Mouse (Mus musculus) heart, embryonic 11.5 days (tissue): ENCODE results near the gene Hmgn3. TPM values are rescaled to one million over a fixed set of nuclear protein-coding genes. Genes with fewer than 3 reads are reported as not detected.
A peak's percentile ranks its signal among the peaks of the same experiment; 100 is the strongest.
"Not testable (repeated sequence)": the region's sequence is repeated elsewhere in the genome, so short reads cannot be mapped to it uniquely, and the experiment has no call there.

Experiments
- ATAC-seq: fragments of 200-750 bp; cut with Nextera tagmentation; replicated peaks from 2 replicates; pipeline ENCODE4 v1.8.0; 2017; ENCODE audit warnings: moderate library complexity; ENCODE audit not compliant: insufficient number of reproducible peaks, low FRiP score, low TSS enrichment
- H3K27ac ChIP-seq: fragments of 300-500 bp; sonication (generic); 2 replicates; pipeline ENCODE4 v1.5.1; 2014; ENCODE audit warnings: mild to moderate bottlenecking, low read depth, low read length
- H3K27me3 ChIP-seq: fragments of 300-500 bp; sonication (generic); 2 replicates; pipeline ENCODE4 v1.6.1; 2014; ENCODE audit warnings: mild to moderate bottlenecking, low read length, mixed read lengths; ENCODE audit not compliant: control insufficient read depth, insufficient read depth
- H3K36me3 ChIP-seq: fragments of 300-500 bp; sonication (generic); 2 replicates; pipeline ENCODE4 v1.6.1; 2014; ENCODE audit warnings: mild to moderate bottlenecking, low read length, moderate library complexity, mixed read lengths; ENCODE audit not compliant: control insufficient read depth, insufficient read depth
- H3K4me1 ChIP-seq: fragments of 300-500 bp; sonication (generic); 2 replicates; pipeline ENCODE4 v1.6.1; 2014; ENCODE audit warnings: low read length; ENCODE audit not compliant: control insufficient read depth, insufficient read depth
- H3K4me2 ChIP-seq: fragments of 300-500 bp; sonication (generic); 2 replicates; pipeline ENCODE4 v1.6.1; 2014; ENCODE audit warnings: mild to moderate bottlenecking, moderate library complexity
- H3K4me3 ChIP-seq: fragments of 300-500 bp; sonication (generic); 2 replicates; pipeline ENCODE4 v1.5.1; 2014; ENCODE audit warnings: low read depth, low read length
- H3K9ac ChIP-seq: fragments of 300-500 bp; sonication (generic); 2 replicates; pipeline ENCODE4 v1.6.1; 2014; ENCODE audit warnings: mild to moderate bottlenecking, low read depth, low read length, moderate library complexity
- H3K9me3 ChIP-seq: fragments of 300-500 bp; sonication (generic); replicated peaks from 2 replicates; pipeline ENCODE4 v1.6.1; 2016; ENCODE audit warnings: low read length; ENCODE audit not compliant: control insufficient read depth
- WGBS: fragments of 180-500 bp; shearing (Covaris S2); extraction: QIAGEN DNeasy Blood & Tissue Kit; methylation state at CpG from one replicate; pipeline ENCODE4 v1.1.7; 2014; ENCODE audit not compliant: insufficient replicate concordance; 5-methylcytosine and 5-hydroxymethylcytosine counted together
- polyA plus RNA-seq: library from polyadenylated mRNA; unstranded; fragments of >200 nt; fragmentation: Nextera tagmentation; extraction: Ambion mirVana; gene quantifications from 2 replicates; pipeline ENCODE4 v1.2.1, GENCODE M21; 2014

Gene Hmgn3
- polyA plus RNA-seq: 112 and 115 TPM in 2 replicates

DNA sequence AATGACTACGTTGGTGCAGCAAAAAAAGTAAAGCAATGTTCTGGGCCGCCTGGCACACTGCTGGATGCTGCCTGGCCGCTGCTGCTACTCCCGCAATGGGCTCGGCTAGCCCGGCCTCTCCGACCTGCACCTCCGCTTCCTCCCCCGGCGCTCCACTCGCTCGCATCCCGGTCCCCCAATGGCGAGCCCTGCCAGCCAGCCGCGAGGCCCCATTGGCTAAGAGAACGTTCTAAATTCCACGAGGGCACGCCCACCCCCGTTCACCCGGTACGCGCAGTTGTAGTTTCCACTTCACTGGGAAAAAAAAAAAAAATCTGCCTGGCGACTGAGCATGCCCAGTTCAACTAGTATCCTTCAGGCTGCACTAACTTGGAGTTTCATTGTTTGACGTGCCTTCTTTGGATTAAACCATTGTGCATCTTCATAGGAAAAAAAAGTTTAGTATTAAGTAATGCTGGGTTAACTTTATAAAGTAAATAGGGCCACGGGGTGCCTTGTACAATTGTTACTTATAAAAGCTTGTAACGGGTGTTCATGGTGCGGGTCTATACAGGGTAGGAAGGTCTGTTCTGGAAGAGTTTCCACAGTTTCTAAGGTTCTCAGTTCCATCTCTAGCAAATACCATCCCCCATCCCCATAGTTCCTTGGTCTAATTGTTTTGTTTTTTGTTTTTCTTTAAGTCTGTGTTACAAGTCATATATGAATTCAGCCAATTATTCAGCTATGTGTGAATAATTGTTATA lies at the start of gene Hmgn3:
Gene Hmgn3 (minus strand): TSS at position 240 of the 743 bp plus-strand sequence.
- H3K9ac ChIP-seq: peak within 1 kb of the TSS; percentile 78
- H3K4me1 ChIP-seq: 0 out of 2 replicates have a peak, but pooled peaks cover 2% of the 10 kb centered on the region
- ATAC-seq: peak; percentile 91
- no peaks in the 10 kb centered on the region for H3K9me3 ChIP-seq
- WGBS: 10% methylated on average over 28 of the region's 28 CpGs
- H3K4me2 ChIP-seq: peak within 1 kb of the TSS; percentile 92
- H3K27me3 ChIP-seq: no peaks in the 10 kb centered on the region
- H3K27ac ChIP-seq: peak within 1 kb of the TSS; percentile 50; the same call in 1 of the 2 replicates
- peak within 1 kb of the TSS; percentile 74 for H3K4me3 ChIP-seq
- H3K36me3 ChIP-seq: no peaks in the 10 kb centered on the region

GRCm38 (mm10) chr9:83195765-83196164 lies 49.3 kb upstream of the Hmgn3 start:
- no peak overlapping the region for H3K9ac ChIP-seq
- no peaks in the 10 kb centered on the region for H3K9me3 ChIP-seq
- no peak overlapping the region for H3K4me3 ChIP-seq
- ATAC-seq: no peak
- H3K4me2 ChIP-seq: no peak overlapping the region
- WGBS: 67% methylated on average over 10 of the region's 10 CpGs
- H3K27ac ChIP-seq: no peak overlapping the region
- no peaks in the 10 kb centered on the region for H3K27me3 ChIP-seq
- H3K36me3 ChIP-seq: no peaks in the 10 kb centered on the region
- H3K4me1 ChIP-seq: no peaks in the 10 kb centered on the region

DNA sequence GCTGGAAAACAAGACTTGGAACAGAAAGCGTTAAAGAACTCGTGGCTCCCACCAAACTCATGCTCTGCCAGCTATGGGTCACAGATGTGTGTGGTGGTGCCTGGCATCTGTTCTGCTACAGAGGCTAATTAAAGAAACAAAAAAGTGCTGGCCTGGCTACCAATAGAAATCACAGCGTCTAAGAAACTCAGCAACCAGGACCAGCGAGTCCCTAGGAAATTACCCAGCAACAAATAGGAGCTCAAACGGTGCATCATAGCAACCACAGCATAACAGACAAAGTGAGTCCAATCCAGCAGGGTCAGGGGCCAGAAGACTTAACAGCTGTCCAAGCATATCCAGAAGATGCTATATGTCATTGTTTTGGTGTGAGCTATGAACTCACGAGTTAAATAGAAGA lies 48.5 kb upstream of the Hmgn3 start:
- H3K36me3 ChIP-seq: no peaks in the 10 kb centered on the region
- H3K4me3 ChIP-seq: no peak overlapping the region
- H3K27me3 ChIP-seq: no peaks in the 10 kb centered on the region
- WGBS: 79% methylated on average over 6 of the region's 6 CpGs
- no peak overlapping the region for H3K9ac ChIP-seq
- ATAC-seq: no peak
- H3K9me3 ChIP-seq: no peaks in the 10 kb centered on the region
- no peak overlapping the region for H3K27ac ChIP-seq
- no peaks in the 10 kb centered on the region for H3K4me1 ChIP-seq
- H3K4me2 ChIP-seq: no peak overlapping the region

DNA sequence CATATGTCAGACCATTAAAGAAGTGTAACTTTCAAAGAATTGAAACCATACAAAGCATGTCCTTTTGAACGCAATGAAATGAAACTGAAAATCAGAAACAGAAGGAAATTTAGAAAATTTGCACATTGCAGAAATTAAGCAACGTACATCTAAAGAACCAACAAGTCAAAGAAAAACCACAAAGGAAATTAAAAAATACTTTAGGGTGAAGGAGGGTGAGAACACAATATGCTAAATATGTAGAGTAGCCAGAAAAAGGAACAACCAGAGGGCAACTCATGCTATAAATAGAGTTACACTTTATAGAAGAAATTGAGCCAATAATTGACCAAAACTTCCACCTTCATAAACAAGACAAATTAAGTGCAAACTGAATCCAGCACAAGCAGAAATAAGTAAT lies 41.3 kb upstream of the Hmgn3 start:
- no peak overlapping the region for H3K9ac ChIP-seq
- no peaks in the 10 kb centered on the region for H3K36me3 ChIP-seq
- H3K4me1 ChIP-seq: no peaks in the 10 kb centered on the region
- H3K27me3 ChIP-seq: no peaks in the 10 kb centered on the region
- H3K4me3 ChIP-seq: no peak overlapping the region
- no peak for ATAC-seq
- no peaks in the 10 kb centered on the region for H3K9me3 ChIP-seq
- H3K4me2 ChIP-seq: no peak overlapping the region
- WGBS: 81% methylated on average over 2 of the region's 2 CpGs
- no peak overlapping the region for H3K27ac ChIP-seq

DNA sequence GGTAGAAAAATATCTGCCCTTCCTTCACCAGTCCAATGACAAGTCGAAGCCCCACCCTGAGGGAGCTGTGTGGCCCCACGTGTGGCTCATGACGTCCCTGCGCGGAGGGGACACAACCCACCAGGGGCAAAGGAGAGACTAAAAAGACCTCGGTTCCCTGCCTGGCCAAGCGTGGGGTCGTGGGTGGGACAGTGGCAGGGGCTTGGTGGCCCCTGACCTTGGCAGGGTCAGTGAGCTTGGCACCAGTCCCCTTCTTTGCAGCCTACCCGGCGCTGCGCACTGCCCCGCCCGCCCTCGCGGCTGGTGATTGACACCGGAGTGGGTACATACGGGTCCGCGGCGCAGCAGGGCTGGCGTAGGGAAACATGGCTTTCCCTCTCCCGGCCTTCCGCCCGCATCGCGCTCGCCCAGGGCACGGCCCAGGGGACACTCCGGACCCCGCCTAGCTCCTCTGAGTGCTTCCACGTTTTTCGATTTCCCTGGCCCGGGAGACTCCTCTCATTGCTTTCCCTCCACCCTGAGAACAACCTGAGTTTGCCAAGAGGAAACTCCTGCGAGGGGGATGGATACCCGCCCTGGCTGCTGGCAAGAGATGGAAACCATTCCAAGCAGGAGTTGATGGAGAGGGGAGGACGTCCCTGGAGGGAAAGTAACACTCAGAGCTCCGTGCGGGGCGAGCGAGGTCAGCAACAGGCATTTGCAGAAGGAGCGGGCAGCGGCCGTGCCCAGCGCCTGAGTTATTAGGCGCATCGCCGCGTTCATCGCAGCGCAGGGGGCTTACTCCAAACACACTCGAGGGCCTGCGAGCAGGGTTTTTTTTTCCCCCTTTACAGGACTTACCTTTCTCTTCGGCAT lies 667 bp downstream of the Hmgn3 start:
- peak overlapping the region; percentile 50; the same call in 1 of the 2 replicates for H3K27ac ChIP-seq
- no peaks in the 10 kb centered on the region for H3K36me3 ChIP-seq
- ATAC-seq: peak; percentile 77
- H3K4me3 ChIP-seq: peak overlapping the region; percentile 74
- H3K4me2 ChIP-seq: peak overlapping the region; percentile 92
- WGBS: 5% methylated on average over 53 of the region's 53 CpGs
- peaks cover 3% of the 10 kb centered on the region; the same call in 1 of the 2 replicates for H3K9me3 ChIP-seq
- H3K9ac ChIP-seq: peak overlapping the region; percentile 78
- 0 out of 2 replicates have a peak, but pooled peaks cover 2% of the 10 kb centered on the region for H3K4me1 ChIP-seq
- no peaks in the 10 kb centered on the region for H3K27me3 ChIP-seq

GRCm38 (mm10) chr9:83129831-83130230 lies 16.7 kb downstream of the Hmgn3 start:
- Histone ChIP-seq H3K4me1 (no peaks in the 10 kb centered on the region), H3K27me3 (no peaks in the 10 kb centered on the region), H3K27ac (no peak overlapping the region), H3K9ac (no peak overlapping the region), H3K36me3 (no peaks in the 10 kb centered on the region), H3K9me3 (no peaks in the 10 kb centered on the region), H3K4me3 (no peak overlapping the region), H3K4me2 (no peak overlapping the region)
- WGBS: 82% methylated on average over 4 of the region's 4 CpGs
- ATAC-seq: no peak

DNA sequence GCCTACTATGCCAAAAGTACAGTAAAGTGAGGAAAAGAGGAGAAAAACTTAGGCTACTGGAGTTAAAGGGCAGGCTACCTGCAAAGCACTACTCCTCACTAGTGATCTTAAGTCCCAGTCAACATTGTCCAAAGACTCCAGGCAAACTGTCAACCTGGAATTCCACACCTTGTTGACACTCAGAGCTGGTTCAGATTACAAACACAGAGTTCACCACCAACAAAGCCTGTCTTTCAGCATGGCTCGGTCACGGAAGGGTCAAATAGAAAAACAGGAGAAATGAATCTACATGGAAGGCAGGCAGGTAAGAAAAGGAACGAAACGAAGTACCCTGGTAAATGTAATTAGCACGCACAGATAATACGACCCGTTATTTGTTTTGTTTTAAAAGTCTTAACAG lies 18.6 kb downstream of the Hmgn3 start:
- WGBS: 56% methylated on average over 7 of the region's 7 CpGs
- Histone ChIP-seq H3K9me3 (no peaks in the 10 kb centered on the region), H3K9ac (no peak overlapping the region), H3K27ac (no peak overlapping the region), H3K4me2 (peak overlapping the region; percentile 24; the same call in 1 of the 2 replicates), H3K4me3 (no peak overlapping the region), H3K27me3 (no peaks in the 10 kb centered on the region), H3K4me1 (no peaks in the 10 kb centered on the region), H3K36me3 (0 out of 2 replicates have a peak, but pooled peaks cover under 1% of the 10 kb centered on the region)
- ATAC-seq: no peak

- not testable (repeated sequence) for H3K9me3 ChIP-seq, H3K4me2 ChIP-seq, H3K4me3 ChIP-seq, H3K36me3 ChIP-seq, H3K27ac ChIP-seq, H3K9ac ChIP-seq, ATAC-seq, H3K27me3 ChIP-seq, H3K4me1 ChIP-seq
- WGBS: 92% methylated on average over 6 of the region's 6 CpGs
Observed at GRCm38 (mm10) chr9:83126482-83126881, 20.0 kb downstream of the Hmgn3 start.
